Mouse (Mus musculus): ENCODE results near the gene Asic2. TPM values are rescaled to one million over a fixed set of nuclear protein-coding genes. Genes with fewer than 3 reads are reported as not detected.

Gene Asic2
- total and polyA plus RNA-seq, 2 experiments from 2014 or later, result 19.2 to 57.3 TPM

DNA sequence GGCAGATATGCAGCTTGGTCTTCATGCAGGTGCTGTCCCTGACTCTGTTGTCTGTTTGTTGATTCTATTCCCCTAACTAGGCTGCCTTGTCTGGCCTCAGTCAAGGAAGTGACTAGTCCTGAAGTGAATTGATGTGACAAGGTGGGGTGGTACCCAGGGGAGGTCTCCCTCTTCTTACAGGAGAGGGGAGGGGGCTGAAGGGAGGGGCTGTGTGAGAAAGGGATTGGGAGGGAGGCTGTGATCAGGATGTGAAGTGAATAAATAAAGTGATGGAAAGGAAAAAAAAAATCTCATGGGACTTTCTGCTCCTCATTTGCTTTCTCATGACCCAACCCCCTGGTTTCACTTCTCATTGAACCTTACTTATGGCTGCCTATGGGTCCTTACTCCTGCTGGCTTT lies 65.9 kb downstream of the Asic2 start:
- Histone ChIP-seq H3K9ac (replicated peaks; ENCODE audit: low read length) (no peak overlapping the region), H3K9me3 (ENCODE audit: low read length) (no peaks in the 10 kb centered on the region), H3K4me3 (ENCODE audit: low read length) (no peak overlapping the region), H3K27me3 (ENCODE audit: insufficient read depth, low read length) (no peaks in the 10 kb centered on the region), H3K27ac (no peak overlapping the region), H3K4me2 (ENCODE audit: low read depth, low read length) (no peak overlapping the region), H3K36me3 (ENCODE audit: insufficient read depth, low read length) (no peaks in the 10 kb centered on the region), H3K4me1 (ENCODE audit: insufficient read depth, low read length) (peaks cover 5% of the 10 kb centered on the region)
- ATAC-seq, result no peak
- no peak for DNase-seq (ENCODE audit: low spot score)
- TF ChIP-seq CTCF (IDR thresholded peaks at IDR 0.05; ENCODE audit: low read depth), result no peak

GRCm38 (mm10) chr11:81897547-81898354 lies 70.5 kb downstream of the Asic2 start:
- no peaks in the 10 kb centered on the region for H3K9me3 ChIP-seq (ENCODE audit: low read length)
- 4% methylated on average over 8 of the region's 8 CpGs for whole genome bisulfite sequencing
- H3K27ac ChIP-seq, result peak overlapping the region; percentile 58
- H3K9ac ChIP-seq (replicated peaks; ENCODE audit: low read length), result no peak overlapping the region
- TF ChIP-seq CTCF (IDR thresholded peaks at IDR 0.05; ENCODE audit: low read depth), result no peak
- H3K4me3 ChIP-seq (ENCODE audit: low read length), result no peak overlapping the region
- no peak overlapping the region for H3K4me2 ChIP-seq (ENCODE audit: low read depth, low read length)
- peaks cover 8% of the 10 kb centered on the region for H3K4me1 ChIP-seq (ENCODE audit: insufficient read depth, low read length)
- peak; percentile 76 for ATAC-seq
- H3K36me3 ChIP-seq (ENCODE audit: insufficient read depth, low read length), result no peaks in the 10 kb centered on the region
- DNase-seq (ENCODE audit: low spot score), result peak; percentile 72
- no peaks in the 10 kb centered on the region for H3K27me3 ChIP-seq (ENCODE audit: insufficient read depth, low read length)

DNA sequence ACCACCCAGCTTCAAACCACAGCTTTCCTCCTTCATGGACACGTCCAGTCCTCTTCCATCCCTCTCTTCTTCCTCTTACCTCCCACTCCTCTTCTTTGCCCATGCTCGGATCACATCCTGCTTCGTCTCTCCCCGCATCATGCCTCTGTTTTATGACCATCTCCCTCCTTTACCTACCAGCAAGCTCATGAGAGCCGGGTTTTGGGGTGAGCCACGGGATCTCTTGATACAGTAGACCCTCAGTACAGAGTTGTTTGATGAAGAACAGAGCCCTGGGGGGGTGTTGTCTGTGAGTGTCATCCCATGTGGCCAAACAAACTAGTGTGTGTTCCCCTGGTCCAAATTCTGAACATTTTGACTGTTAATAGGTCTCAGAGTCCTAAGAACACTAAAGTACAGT lies 71.7 kb downstream of the Asic2 start:
- no peak overlapping the region for H3K4me2 ChIP-seq (ENCODE audit: low read depth, low read length)
- ATAC-seq (no peak), DNase-seq (ENCODE audit: low spot score) (no peak)
- 91% methylated on average over 6 of the region's 6 CpGs for WGBS
- H3K4me3 ChIP-seq (ENCODE audit: low read length), result no peak overlapping the region
- no peak overlapping the region for H3K27ac ChIP-seq
- no peaks in the 10 kb centered on the region for H3K9me3 ChIP-seq (ENCODE audit: low read length)
- peaks cover 8% of the 10 kb centered on the region for H3K4me1 ChIP-seq (ENCODE audit: insufficient read depth, low read length)
- TF ChIP-seq CTCF (IDR thresholded peaks at IDR 0.05; ENCODE audit: low read depth), result no peak
- H3K27me3 ChIP-seq (ENCODE audit: insufficient read depth, low read length), result no peaks in the 10 kb centered on the region
- H3K9ac ChIP-seq (replicated peaks; ENCODE audit: low read length), result no peak overlapping the region
- no peaks in the 10 kb centered on the region for H3K36me3 ChIP-seq (ENCODE audit: insufficient read depth, low read length)

DNA sequence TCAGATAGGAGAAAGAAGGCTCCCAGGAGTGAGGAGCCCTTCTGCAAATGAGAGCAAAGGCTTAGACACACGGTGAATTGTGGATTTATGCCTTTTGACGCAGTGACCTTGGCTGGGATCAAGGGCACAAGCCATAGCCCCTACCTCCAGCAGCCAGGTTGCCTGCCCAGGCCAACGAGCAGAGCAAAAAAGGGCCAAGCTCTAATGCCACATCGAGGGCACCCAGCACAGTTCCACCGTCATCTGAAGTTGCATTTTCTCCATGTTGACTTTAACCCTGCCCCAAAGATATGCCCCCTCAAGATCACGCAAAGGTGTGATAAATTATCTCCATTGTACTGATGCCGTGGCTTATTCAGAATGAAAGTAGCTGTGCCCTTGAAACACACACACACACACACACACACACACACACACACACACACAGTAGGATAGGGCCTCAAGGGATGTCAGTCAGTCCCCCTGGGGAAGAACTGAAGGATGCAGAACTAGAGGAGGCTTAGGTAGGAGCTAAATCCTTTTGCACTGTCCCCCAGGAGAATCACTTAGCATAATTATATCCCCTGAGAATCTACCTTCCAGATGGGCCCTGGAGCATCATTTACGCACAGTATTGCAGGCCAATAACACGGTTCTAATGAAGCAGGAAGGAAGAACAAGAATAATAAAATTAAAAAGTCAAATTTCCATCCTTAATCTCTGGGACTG lies 96.6 kb downstream of the Asic2 start:
- Histone ChIP-seq H3K4me1 (ENCODE audit: insufficient read depth, low read length) (no peaks in the 10 kb centered on the region), H3K36me3 (ENCODE audit: insufficient read depth, low read length) (no peaks in the 10 kb centered on the region), H3K9me3 (ENCODE audit: low read length) (no peaks in the 10 kb centered on the region), H3K4me3 (ENCODE audit: low read length) (no peak overlapping the region), H3K27ac (no peak overlapping the region), H3K27me3 (ENCODE audit: insufficient read depth, low read length) (no peaks in the 10 kb centered on the region), H3K9ac (replicated peaks; ENCODE audit: low read length) (no peak overlapping the region), H3K4me2 (ENCODE audit: low read depth, low read length) (no peak overlapping the region)
- DNase-seq (ENCODE audit: low spot score) (no peak), ATAC-seq (no peak)
- 66% methylated on average over 9 of the region's 9 CpGs for WGBS
- TF ChIP-seq CTCF (IDR thresholded peaks at IDR 0.05; ENCODE audit: low read depth), result no peak

DNA sequence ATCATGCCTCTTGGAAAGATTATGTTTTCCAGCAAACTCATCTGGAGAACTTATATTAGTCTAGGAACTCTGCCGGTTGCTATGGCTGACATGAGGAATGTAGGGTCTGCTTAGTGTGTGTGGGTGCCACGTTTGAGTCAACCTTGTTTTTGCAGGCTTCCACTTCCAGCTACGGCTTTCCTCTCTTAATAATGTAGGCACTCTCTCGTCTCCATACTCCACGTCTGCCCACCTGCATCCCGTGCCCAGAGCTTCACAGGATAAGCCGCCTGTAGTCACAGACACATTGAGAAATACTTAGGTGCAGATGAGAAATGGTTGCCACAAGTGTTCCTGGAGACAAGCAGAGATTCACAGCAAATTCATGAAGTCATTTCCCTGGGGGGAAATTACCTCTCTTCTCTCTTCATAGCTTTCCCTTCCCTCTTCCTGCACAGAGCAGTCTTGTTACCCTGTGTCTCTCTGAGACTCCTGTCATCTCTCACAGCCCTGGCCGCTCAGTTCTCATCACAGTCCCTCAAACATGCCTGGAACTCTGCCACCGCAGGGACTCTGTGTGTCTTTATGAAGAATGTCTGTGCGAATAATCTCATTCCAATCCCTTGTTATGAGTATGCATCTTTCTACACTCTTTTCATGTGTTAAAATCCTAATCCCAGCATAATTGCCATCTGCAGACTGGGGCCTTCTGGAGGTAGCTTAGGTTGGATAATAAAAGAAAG lies 102.4 kb downstream of the Asic2 start:
- Histone ChIP-seq H3K9ac (replicated peaks; ENCODE audit: low read length) (no peak overlapping the region), H3K9me3 (ENCODE audit: low read length) (no peaks in the 10 kb centered on the region), H3K4me1 (ENCODE audit: insufficient read depth, low read length) (peaks cover 5% of the 10 kb centered on the region; the same call in 1 of the 2 replicates), H3K27me3 (ENCODE audit: insufficient read depth, low read length) (no peaks in the 10 kb centered on the region), H3K4me3 (ENCODE audit: low read length) (no peak overlapping the region), H3K4me2 (ENCODE audit: low read depth, low read length) (no peak overlapping the region), H3K36me3 (ENCODE audit: insufficient read depth, low read length) (no peaks in the 10 kb centered on the region), H3K27ac (no peak overlapping the region)
- ATAC-seq, result no peak
- TF ChIP-seq CTCF (IDR thresholded peaks at IDR 0.05; ENCODE audit: low read depth), result no peak
- WGBS, result 46% methylated on average over 10 of the region's 10 CpGs
- no peak for DNase-seq (ENCODE audit: low spot score)

- ATAC-seq, result peak; percentile 95
- no peak within 1 kb of the TSS; the same call in 1 of the 2 replicates for H3K27ac ChIP-seq
- no peaks in the 10 kb centered on the region for H3K36me3 ChIP-seq (ENCODE audit: insufficient read depth, low read length)
- WGBS, result 25% methylated on average over 4 of the region's 4 CpGs
- H3K4me3 ChIP-seq (ENCODE audit: low read length), result no peak within 1 kb of the TSS
- 0 out of 2 replicates have a peak within 1 kb of the TSS, but pooled peaks have one; percentile 9 for H3K9ac ChIP-seq (replicated peaks; ENCODE audit: low read length)
- no peak within 1 kb of the TSS for H3K4me2 ChIP-seq (ENCODE audit: low read depth, low read length)
- H3K27me3 ChIP-seq (ENCODE audit: insufficient read depth, low read length), result no peaks in the 10 kb centered on the region
- peaks cover 5% of the 10 kb centered on the region for H3K4me1 ChIP-seq (ENCODE audit: insufficient read depth, low read length)
- no peak for TF ChIP-seq CTCF (IDR thresholded peaks at IDR 0.05; ENCODE audit: low read depth)
- no peaks in the 10 kb centered on the region for H3K9me3 ChIP-seq (ENCODE audit: low read length)
- peak; percentile 87 for DNase-seq (ENCODE audit: low spot score)
Observed at GRCm38 (mm10) chr11:81860250-81860972, 107.8 kb downstream of the Asic2 start, which contains the start of gene 5530401A14Rik. Gene 5530401A14Rik (plus strand): TSS chr11:81860673.

All from hindbrain, postnatal 0 days (tissue).